Mouse (Mus musculus) CH12.LX (cell line): ENCODE results near the gene Slc17a8.

Experiments used
- CTCF ChIP-seq, 2 experiments: IDR thresholded peaks in 1 of 2; conservative IDR thresholded peaks in 1 of 2; 2 replicates each; pipeline ENCODE4 v1.5.1; 2011 to 2012; ENCODE audit warnings: low read depth in 2 of 2, low read length in 2 of 2, improper control_type of control experiment in 1 of 2, inconsistent platforms in 1 of 2, mild to moderate bottlenecking in 1 of 2, moderate library complexity in 1 of 2
- POLR2A ChIP-seq: IDR thresholded peaks from 2 replicates; pipeline ENCODE4 v1.6.1; 2011; ENCODE audit warnings: low read depth, mild to moderate bottlenecking, improper control_type of control experiment, low read length
- SIN3A ChIP-seq: IDR thresholded peaks from 2 replicates; pipeline ENCODE4 v1.6.1; 2012; ENCODE audit warnings: low read length, improper control_type of control experiment, inconsistent platforms
- ZC3H11A ChIP-seq: IDR thresholded peaks from 2 replicates; pipeline ENCODE4 v1.6.1; 2012; ENCODE audit warnings: low read depth, mild to moderate bottlenecking, inconsistent platforms, low read length, improper control_type of control experiment

GRCm38 (mm10) chr10:89667571-89667970, 46.5 kb upstream of the Slc17a8 start:
- TF ChIP-seq SIN3A (no peak), CTCF (conservative IDR thresholded peaks at IDR 0.05 in 1 of 2, IDR thresholded peaks at IDR 0.05 in 1 of 2; ENCODE audit: low read depth in 2 of 2, low read length in 2 of 2) (no peak), POLR2A (no peak), ZC3H11A (no peak)
